Mouse (Mus musculus) granulocyte monocyte progenitor cell, adult 5-6 weeks (primary cell): Measurements from ENCODE around the gene Col15a1. TPM values are rescaled to one million over a fixed set of nuclear protein-coding genes. Genes with fewer than 3 reads are reported as not detected.

ENCODE experiments used
- ATAC-seq: replicated peaks from 2 replicates; pipeline ENCODE4 v1.8.0; 2016; ENCODE audit warnings: mild to moderate bottlenecking, moderate TSS enrichment, inconsistent platforms; ENCODE audit not compliant: poor library complexity, severe bottlenecking
- total RNA-seq, 2 experiments: library from RNA; stranded (forward) in 1 of 2; stranded (reverse) in 1 of 2; fragments of 200-712, 200-1000 nt in 1 of 2; fragments of >200 nt in 1 of 2; fragmentation: Nextera tagmentation in 1 of 2; gene quantifications; 2 replicates each; pipeline ENCODE4 v1.2.3; 2014 to 2017

Col15a1 gene
- total RNA-seq, 2 experiments from 2014 or later: not detected

DNA sequence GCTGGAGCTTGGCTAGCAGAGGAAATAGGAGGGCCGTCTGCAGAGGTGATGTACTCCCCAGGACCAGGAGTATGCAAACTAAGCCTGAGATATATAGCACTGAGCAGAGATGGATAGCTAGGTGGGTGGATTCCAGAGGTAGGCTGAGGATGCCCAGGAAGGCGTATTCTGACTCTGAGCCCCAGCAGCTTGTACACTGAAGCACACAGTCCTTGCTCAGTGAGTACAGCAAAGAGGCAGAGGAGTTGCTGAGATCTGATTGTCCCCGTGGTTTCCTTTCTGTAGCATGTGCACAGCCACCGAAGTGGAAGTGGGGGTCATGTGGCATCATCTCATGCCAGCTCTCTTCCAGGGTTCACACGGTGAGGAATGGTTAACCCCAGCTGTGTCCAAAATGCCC lies 54.0 kb downstream of the Col15a1 start:
- ATAC-seq: no peak

DNA sequence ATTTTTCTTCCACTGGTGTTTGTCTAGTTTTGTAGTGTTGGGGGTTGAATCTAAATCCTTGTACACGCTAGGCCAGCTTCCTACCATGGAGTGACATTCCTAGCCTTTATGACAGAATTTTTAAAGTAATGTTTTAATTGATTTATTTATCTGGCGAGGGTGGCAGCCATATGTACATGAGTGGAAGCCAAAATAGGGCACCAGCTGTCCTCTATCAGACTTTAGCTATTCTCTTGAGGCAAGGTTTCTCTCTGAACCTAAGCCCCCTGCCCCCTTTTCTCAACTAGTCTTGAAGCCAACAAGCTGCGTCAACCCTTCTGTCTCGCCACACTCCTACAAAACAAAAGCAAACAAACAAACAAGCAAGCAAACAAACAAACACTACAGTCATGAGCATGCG lies 57.6 kb downstream of the Col15a1 start:
- no peak for ATAC-seq

DNA sequence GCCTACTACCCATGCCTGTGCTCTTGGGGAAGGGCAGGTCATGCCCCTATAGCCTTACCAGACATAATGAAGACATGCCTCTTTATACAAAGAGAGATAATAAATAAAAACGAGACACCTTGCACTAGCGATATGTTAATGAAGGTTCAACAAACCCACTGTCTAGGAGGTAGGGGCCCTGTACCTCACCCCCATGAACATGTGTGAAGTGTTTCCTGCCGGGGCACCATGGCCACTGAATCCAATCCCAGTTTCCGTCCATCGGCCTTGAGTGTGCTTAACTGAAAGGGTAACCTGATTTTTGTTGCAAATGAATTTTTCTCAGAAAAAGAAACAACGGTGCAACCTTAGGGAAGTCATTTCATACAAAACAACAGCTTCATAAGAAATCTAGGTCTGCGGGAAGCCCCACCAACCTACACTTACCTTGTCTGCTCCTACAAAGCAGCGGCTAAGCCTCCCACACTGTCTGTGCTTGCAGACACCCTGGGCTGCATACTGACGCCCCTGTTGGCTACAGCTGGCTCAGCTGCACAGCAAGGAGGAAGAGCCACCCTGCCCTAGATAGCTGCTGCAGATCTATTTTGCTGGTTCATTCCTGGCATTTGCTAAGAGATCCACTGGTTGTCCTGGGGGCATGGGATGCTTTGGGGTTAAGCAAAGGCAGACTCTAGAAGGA lies 64.6 kb downstream of the Col15a1 start:
- ATAC-seq: no peak

DNA sequence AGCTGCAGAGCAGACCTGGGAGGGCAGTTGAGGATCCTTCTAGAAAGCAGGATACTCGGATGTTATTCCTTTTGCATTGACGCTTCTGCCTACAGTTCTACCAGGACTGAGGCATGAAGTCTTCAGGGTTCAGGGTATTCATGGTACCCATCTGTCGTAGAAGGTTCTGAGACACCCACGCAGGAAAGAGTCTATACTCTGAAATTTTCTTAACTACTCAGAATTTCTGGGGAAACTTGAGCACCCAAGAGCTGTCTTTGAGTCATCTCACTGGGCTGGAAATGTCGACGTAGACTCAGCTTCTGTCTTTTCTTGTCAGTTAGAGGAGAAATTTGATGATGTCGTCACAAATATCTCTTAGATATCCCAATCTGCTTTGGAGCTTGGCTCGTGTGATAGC lies 65.8 kb downstream of the Col15a1 start:
- ATAC-seq: no peak

DNA sequence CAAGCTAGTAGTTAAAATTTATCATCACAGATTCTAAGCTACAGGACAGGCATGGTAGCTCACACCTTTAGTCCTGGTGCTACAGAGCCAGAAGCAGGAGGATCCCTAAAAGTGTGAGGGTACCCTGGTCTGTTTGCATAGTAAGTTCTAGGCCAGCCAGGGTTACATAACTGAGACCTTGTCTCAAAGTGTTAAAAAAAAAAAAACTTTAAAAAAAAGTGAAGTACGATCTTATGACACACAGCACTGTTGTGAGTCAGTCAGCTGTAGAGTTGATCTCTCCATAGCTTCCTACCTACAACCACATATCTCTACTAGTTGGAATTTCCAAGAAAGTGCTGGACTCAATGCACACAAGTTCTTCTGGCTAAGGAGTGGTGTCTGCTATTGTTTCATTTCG lies 67.0 kb downstream of the Col15a1 start:
- ATAC-seq: no peak

DNA sequence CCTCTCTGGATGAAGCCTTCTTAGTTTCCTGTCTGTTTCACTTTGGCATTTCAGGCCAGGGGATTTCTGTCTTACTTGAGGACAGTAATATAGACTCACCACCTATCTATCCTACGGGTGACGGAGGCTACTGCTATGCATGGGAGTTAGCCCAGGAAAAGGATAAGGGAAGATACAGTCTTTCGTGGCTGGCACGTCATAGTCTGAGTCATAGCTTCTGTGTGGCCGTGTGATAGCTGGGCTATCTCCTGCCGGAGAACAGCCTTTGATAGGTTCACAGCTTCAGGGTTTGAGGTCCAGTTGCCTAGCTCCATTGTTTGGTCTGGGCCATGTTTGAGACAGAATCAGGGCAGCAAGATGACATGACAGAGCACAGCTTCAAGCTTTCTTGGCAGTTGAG lies 70.4 kb downstream of the Col15a1 start:
- ATAC-seq: no peak

DNA sequence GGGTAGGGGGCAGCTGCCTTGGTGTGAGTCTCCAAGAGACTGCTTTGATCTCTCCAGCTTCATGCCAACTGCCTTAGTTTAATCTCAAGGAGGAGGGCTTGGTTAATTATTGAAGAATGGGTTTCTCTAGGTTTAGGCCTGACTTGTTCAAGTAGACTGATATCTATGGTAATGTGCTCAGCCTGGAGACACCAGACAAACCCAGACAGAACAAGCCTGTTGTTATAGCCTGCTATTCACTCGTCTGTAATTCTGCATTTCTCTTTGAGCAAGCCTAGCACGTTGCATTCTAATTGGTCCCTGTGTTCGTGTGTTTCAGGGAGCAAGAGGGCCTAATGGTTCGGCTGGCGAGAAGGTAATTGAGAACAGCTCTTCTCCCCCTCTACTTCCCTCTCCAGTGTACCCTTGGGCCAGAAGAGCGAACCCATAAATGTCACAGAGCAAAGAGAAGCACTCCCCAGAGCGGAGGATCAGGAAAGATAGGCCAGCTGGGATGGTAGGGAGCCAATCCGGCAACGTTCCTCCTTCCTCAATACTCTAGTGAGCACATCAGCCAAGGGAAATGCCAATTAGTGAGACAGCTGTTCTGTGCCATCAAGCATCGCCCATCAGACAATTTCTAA lies 71.2 kb downstream of the Col15a1 start:
- no peak for ATAC-seq

DNA sequence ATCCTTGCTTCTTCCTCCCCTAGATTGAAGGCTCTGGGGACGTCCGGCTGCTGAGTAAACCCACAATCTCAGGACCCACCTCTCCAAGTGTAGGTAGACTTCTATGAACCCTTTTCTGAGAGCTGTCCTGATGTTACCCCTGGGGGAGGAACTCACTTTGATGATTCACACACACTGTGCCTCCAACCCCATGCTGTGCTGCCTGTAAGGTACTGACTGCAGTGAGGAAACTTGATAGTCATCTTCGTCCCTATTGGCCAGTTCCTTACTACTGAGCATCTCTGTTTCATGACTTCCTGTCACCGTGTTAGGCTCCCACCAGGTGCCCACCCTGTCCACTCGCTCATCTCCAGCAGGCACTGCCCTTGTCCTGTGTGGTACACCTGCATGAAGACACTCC lies 72.2 kb downstream of the Col15a1 start:
- no peak for ATAC-seq

DNA sequence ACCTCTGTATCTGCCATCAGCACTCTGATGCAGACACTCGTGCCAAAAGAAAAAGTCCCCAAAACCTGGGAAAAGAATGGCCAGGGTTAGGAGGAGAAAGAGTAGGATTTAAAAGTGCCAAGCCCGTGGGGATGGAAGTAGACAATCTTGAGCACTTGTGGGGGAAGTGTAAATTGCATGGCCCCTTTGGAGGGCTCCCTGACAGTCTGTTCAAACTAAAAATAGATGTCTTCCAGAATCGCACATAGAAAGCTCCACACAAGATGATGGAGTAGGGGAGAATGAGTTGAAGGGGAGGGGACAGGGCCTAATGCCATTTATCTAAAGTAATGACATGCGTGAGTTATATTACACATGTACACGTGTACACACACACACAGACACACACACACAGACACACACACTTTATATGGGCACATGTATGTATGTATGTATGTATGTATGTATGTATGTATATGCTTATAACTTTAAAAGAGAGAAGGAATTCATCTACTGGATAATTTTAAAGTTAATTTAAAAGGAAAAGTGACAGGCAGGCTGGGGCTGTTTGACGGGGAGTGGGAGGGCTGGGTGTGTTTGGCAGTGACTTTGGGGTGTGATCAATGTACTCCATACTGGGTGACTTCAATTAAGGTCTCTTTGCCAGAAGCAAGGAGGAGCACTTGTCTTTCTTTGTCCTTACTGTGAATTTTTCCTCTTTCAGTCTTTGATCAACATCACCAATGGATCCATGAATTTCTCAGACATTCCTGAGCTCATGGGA lies 74.1 kb downstream of the Col15a1 start:
- no peak for ATAC-seq

DNA sequence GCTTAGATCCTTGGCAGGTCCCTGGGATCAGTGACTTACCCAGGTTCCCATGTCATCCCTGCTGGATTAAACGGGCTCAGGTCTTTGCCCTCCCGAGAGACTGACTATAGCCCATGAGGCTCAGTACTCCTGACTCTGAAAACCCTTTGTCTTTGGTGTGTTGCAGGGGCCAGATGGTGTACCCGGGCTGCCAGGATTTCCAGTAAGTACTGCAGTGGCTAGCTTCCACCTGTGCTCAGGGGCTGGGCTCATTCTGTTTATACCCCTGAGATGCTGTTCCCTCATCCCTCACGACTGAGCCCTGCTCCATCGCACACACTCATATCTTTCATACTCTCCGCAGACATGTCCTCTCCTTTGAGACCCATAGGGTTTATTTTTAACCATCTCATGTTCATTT lies 76.3 kb downstream of the Col15a1 start:
- no peak for ATAC-seq

DNA sequence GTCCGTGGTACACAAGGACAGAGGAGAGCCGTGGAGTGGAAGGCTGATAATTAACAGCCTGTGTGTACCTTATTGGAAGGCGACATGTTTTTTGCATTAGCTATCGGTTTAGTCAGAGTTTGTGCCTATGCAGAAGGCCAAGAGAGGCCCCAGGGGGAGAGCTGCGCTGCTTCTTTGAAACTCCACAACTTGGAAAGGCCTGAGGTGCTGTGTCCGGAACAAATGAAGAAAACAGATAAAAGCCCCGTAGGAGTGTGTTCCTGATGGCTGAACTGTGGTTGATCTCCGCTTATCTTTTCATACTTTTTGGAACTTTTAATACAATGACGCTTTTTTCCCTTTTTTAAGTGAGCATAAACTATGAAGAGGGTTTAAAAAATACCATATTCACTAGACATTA lies 76.9 kb downstream of the Col15a1 start:
- ATAC-seq: no peak

DNA sequence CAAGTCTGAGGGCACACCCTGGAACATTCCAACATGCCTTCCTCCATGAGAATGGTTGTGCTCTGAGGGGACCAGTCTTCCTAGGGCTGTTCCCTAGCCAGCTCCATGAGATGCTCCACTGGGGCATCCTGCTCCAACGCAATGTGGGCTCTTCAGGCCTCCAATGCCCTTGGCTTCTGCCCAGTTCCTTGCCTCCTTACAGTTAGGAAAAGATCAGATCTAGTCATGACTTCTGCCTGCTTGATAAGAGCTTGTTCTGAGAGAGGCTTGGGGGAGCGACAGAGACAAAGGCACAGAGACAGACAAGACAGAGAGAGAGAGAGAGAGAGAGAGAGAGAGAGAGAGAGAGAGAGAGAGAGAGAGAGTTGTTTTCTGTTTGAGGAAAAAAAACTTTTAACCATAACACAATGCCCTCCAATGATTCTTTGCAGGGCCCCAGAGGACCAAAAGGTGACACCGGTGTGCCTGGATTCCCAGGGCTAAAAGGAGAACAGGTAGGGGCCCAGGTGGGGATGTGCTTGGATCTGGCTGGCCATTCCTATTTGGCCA lies 78.7 kb downstream of the Col15a1 start:
- ATAC-seq: no peak

DNA sequence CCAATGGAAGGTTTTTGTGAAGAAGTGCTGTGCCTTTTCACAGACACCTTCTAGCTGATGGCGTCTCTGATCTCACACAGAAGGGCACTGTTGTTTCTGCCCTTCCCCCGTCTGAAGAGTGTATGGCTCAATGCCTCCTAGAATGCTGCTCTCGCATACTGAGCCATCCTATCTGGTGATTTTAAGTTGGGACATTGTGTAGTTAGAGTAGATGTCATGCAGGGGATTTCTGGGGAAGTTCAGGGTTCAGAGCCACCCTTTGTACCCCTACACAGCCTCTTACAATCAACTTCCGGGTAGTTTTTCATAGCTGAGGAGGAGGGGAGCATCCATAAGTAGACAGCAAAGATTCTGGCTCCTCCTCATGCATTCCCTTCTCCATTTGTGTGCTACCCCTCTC lies 79.5 kb downstream of the Col15a1 start:
- ATAC-seq: no peak

DNA sequence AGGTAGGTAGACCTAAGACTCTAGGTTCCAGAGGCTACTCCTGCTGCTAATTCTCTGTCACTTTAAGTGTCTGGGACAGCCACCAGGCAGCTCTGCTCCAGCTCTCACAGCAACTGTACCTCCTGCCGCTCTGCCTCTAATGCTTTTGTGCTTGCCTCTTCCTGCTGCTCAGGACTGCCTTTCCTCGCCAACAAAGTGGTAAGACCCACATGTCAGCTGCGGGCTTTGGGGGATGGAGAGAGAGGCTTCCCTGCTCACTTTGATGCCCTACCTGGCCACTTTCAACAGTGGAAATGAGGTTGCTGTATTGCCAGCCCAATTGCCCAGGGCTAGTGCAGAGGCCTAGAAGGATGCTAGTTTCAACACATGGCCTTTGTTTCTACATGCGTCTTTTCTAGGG lies 80.3 kb downstream of the Col15a1 start:
- no peak for ATAC-seq

DNA sequence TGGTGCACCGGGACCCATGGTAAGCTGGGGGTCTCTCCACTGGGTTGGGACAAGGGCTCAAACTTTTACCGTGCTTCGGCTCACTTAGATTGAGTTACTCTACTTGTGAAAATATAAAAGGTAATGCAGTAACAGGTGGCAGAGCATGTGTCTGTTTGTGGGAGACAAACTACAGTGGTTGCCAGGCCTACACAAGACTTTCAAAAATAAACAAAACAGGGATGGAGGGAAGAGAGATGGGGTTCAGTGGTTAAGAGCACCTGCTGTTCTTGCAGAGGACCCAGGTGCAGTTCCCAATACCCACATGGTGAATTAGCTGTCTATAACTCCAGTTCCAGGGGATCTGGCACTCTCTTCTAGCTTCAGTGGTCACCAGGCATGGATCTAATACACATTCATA lies 81.6 kb downstream of the Col15a1 start:
- no peak for ATAC-seq

DNA sequence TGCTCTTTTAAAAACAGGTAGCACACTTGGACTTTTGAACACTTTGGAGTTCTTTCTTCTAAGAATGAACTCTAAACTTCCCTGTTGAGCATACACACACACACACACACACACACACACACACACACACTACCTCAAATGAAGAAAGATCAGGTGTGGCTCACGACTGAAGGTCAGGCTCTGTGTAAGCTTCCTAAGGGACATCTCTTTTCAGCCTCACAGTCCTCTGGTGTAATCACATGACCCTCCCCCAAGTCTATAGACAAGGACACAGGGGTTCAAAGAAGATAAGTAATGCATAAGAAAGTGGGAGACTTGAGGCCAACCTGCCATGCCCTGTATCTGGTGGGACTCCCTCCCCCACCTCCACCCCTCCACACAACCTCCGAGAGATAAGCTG lies 82.5 kb downstream of the Col15a1 start:
- ATAC-seq: no peak

DNA sequence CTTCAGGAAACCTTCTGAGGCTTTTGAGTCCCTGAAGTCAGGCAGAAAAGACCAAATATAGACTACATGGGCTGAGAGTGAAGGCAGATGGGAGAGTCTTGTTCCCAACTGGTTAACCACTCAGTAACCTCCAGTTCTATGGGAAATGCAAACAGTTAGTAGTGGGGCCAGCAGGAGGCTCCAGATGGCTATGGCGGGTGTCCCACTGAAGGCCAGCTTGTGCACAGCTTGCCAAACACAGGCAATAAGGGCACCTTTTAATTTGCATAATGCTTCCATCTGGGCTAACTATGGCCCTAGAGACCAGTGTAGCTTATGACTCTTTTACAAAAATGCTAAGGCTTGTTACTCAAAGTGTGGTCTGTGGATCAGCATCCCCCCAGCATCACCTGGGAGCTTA lies 83.1 kb downstream of the Col15a1 start:
- no peak for ATAC-seq

DNA sequence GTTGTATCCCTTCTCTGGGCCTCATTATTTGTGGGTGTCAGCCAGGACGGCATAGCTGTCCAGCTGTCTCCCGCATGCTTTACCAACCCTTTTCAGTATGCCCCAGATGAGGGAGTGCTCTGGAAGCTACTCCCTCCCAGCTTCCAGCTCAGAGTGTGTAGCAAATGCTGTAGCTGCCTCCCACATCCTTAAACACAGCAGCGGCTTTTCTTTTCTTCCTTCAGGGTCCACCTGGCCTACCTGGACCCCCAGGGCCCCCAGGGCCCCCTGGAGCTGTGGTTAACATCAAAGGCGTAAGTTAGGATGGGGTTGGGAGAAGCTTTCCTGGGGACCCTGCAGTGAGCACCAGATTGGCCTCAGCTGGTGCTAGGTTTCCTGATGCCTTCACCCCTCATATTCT lies 85.0 kb downstream of the Col15a1 start:
- ATAC-seq: no peak

DNA sequence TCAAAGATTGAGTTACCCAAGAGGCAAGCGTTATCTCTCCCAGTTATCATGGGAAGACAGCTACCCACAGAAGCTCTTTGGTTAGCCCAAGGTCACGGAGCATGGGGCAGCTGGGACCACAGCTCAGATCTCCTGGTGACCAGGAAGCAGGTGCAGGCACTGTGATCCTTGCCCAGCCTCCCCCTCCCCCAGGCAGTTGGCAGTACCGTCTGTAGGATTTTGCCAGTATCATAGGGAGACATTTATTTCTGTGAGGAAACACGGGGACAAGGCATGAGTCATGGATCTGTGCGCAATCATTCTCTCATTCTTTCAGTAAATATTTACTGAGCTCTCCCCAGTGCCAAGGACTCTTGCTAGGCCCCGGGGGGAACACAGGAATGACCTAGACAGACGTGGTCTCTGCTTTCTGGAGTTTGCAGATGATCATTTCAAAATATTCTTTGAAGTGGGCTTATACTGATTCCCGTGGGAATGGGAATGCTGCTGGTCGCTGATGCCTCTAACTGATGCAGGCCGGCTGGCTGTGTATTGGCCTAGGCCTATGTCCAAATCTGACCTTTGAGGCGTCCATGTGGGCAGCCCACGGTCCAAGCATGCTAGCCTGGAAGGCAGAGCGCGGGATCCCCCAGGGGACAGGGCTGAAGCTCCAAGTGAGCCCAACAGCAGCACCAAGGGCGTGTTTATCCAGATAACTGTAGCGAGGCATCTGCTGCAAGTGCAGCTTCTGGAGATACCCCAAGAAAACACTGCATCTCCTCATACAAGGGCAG lies 86.0 kb downstream of the Col15a1 start:
- ATAC-seq: peak; percentile 86

DNA sequence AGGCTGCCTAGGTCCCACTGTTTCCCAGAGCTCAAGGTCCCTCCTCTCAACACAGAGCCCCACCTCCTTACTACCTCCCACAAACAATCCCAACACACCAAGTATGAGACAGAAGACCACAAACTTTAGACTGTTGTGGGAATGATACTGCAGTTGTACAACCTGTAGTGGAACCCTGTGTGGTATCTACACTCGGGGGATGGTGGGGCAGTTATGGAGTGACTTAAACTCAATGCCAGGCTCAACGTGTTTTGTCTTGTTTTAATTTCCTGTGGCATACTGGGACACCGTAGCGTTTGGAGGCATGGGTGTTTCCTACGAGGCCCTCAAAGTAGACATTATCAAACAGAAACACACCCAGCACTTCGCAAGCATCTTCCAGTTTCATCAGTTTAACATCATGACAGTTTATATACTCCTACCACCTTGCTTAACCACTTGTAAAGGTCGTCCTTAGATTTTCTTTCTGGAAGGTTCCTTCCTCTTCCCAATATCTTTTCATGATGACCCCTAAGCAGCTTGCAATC lies 86.6 kb downstream of the Col15a1 start:
- ATAC-seq: no peak
